Mouse (Mus musculus): ENCODE measurements at regions not wholly inside any gene's neighbourhood (a gene's known extent, or its start where the extent isn't known, plus 50 kb on each side); places are given as distances from the start of the nearest gene placed in this dataset.

GRCm38 (mm10) chr2:75430161-75430940, 228.7 kb upstream of the Hnrnpa3 start:
- DNase-seq, result no peak
- intact Hi-C loops (cut with DNase I), result no loop called here

DNA sequence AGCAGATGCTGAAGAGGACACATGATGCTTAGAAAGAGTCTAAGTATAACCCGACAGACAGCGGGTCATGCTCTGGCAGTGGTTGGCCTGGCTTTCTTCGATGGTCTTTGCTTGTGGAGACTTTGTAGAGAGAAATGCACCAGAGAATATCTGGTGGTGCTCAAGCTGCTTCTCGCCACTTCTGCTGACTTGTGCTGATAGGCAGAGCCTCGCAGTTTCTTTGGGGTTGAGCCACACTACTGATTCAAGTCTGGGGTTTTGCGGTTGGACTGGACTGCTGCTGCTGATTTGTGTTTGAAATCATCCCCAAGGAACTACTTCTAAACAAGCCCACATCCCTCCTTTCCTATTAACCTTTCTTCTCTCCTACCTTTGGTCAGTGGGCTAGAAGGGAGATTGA, 227.1 kb upstream of the Hnrnpa3 start:
- peak in 1 of 2 experiments; percentile 3 for DNase-seq
- intact Hi-C loops (cut with DNase I), result no loop called here

DNA sequence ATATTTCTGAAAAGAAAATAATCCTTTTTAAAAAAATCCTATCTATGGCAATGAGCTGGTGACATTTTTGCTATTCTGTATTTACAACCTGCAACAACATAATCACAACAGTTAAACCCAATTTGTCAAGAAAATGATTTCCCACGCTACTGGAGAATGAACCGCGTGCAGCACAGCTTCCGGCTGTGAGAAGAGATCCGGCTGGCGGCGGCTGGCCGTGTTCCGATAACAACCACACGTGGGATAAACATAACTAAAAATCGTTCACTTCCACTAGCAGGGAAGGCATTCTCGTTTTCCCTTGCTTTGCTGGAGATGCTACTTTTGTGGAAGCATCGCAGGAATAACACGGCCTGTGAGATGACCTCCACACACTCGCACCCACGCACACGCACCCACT, 224.5 kb upstream of the Hnrnpa3 start:
- intact Hi-C loops (cut with DNase I), result no loop called here
- no peak for DNase-seq

- no peak for DNase-seq
- intact Hi-C loops (cut with DNase I), result no loop called here
Measured at GRCm38 (mm10) chr2:75439522-75440230, 219.4 kb upstream of the Hnrnpa3 start.

GRCm38 (mm10) chr2:75442632-75443031, 216.4 kb upstream of the Hnrnpa3 start:
- intact Hi-C loops (cut with DNase I), result no loop called here
- no peak for DNase-seq

DNA sequence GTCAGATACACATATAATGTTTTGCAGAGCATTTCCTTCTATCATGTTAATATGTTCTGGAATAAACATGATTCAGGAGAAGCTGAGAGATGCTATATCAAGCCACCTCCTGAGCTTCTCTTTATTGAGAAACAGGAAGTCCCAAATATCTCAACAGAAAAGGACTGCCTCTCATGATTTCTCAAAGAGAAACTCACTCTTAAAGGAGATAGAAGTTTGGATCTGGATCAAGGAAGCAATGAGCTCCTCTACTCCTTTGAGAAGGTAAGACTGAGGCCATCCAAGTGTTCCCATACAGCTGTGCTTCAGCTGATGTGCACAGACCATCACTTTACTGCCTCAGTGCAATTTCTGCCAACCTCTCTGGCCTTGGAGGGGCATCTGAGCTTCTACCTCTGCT, 213.9 kb upstream of the Hnrnpa3 start:
- intact Hi-C loops (cut with DNase I), result no loop called here
- DNase-seq, result no peak

- intact Hi-C loops (cut with DNase I), result no loop called here
Measured at GRCm38 (mm10) chr2:75446996-75447715, 211.9 kb upstream of the Hnrnpa3 start.

GRCm38 (mm10) chr2:75448221-75448620, 210.8 kb upstream of the Hnrnpa3 start:
- no peak for DNase-seq
- intact Hi-C loops (cut with DNase I), result no loop called here

More at GRCm38 (mm10) chr2:75446996-75447715, 211.9 kb upstream of the Hnrnpa3 start:
- no peak for DNase-seq

DNA sequence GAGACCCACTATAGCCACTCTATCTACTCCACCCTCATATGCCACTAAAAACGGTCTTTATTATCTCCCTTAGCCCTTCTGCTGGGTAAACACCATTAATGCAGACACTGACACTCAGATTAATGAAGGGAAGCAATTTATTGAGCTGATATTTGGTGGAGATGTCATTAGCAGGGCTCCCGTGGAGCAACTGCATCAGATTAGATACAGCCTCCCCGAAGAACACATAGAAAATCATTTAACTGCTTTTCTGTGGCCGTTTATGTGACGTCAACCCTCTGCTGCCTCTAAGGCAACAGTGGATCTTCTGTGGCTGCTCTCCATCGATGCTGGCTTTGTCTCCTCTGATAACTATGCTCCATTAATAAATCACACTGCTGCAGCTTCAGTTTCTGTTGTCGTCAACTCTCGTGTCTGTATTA, 207.2 kb upstream of the Hnrnpa3 start:
- DNase-seq, result no peak
- intact Hi-C loops (cut with DNase I), result no loop called here

DNA sequence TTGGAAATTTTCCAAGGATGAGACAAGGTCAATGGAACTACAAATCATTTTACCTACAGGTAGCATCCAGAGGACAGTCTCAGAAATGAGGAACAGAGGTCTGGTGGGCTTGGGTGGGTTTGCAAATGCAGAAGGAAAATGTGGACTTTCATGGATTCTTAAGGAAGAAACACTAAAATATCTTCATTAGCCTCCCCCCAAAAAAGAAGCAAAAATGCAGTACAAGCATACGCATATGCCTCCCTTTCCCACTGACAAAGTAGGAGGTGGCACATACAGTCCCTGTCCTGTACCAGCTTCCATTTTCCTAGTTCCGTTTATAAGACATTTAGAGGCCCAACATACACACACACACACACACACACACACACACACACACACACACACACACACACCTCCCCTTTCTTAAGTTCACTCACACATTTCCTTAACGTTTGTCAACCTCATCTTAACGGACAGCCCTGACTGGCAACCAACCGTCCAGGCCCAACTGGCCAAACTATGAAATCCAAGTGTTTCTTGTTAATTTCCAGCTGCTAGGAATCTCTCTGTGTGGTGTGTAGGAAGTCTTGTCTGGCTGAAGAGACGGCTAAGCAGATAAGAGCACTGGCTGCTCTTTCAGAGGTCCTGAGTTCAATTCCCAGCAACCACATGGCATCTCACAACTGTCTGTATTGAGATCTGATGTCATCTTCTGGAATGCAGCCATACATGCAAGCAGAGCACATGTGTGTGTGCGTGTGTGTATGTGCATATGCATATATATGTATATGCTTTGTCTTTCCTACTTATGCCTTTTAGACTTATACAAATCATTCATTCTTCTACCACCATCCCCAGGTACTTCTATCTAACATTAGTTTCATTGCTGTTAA, 206.6 kb upstream of the Hnrnpa3 start:
- intact Hi-C loops (cut with DNase I), result no loop called here

GRCm38 (mm10) chr2:75455481-75455880, 203.6 kb upstream of the Hnrnpa3 start:
- intact Hi-C loops (cut with DNase I), result no loop called here

More for the DNA sequence above, 206.6 kb upstream of the Hnrnpa3 start:
- no peak for DNase-seq

DNA sequence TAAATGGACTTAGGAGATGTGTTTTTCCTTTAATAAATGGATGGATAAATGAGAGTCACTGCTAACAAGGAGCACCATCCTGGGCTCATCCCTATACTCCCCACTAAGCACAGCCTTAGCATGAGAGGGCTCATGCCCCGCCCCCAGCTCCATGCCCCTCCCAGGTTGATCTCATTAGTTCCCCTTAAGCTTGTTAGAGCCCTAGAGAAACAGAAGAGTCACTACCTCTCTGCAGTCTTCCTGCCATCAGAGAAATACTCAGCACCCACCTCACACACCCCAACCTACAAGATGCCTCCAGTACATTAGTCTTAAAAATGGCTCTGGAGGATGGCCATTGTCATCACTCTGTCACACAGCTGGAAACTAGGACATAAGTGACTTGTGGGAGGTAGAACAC, 202.8 kb upstream of the Hnrnpa3 start:
- DNase-seq, result no peak
- intact Hi-C loops (cut with DNase I), result no loop called here

More at GRCm38 (mm10) chr2:75455481-75455880, 203.6 kb upstream of the Hnrnpa3 start:
- no peak for DNase-seq

GRCm38 (mm10) chr2:75457423-75457822, 201.6 kb upstream of the Hnrnpa3 start:
- intact Hi-C loops (cut with DNase I), result no loop called here
- no peak for DNase-seq

DNA sequence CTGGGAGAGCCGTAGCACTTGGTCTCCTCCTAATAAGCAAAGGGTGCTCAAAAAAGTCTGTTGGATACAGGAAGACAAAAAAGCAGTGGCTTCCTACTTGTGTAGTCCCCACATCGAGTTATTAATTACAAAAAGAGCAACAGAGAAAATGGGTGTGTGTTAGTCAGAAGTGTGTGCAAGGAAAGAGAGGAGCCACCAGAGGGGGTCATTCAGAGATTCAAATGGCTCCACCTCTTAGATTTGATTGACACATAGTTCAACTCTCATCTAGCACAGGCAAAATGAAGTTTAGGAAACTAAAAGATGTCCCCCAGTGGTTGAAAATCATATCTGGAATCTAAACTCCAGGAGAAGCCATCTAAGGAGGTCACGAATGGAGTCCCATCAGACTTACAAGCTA, 200.2 kb upstream of the Hnrnpa3 start:
- DNase-seq, result no peak
- intact Hi-C loops (cut with DNase I), result no loop called here

DNA sequence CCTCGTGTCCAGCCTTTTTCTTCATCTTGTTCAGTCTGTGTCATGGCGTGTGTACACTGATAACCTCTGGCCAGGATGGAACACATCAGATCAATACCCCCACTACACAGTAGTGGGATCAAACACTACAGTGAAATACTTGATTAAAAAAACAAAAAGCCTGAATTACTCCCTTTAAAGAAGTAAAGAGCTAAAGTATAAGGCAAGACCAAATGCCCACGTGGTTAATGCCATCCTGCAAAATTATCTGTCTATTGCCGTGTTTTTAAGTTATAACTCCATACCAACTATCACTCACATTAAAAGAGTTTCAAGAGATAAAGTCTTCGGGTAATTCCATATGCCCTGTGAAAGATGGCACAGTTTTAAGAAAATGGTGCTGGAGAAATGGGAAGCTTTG, 198.6 kb upstream of the Hnrnpa3 start:
- intact Hi-C loops (cut with DNase I), result no loop called here
- DNase-seq, result no peak

- DNase-seq, result no peak
- intact Hi-C loops (cut with DNase I), result no loop called here
Measured at GRCm38 (mm10) chr2:75461019-75461418, 198.0 kb upstream of the Hnrnpa3 start.

DNA sequence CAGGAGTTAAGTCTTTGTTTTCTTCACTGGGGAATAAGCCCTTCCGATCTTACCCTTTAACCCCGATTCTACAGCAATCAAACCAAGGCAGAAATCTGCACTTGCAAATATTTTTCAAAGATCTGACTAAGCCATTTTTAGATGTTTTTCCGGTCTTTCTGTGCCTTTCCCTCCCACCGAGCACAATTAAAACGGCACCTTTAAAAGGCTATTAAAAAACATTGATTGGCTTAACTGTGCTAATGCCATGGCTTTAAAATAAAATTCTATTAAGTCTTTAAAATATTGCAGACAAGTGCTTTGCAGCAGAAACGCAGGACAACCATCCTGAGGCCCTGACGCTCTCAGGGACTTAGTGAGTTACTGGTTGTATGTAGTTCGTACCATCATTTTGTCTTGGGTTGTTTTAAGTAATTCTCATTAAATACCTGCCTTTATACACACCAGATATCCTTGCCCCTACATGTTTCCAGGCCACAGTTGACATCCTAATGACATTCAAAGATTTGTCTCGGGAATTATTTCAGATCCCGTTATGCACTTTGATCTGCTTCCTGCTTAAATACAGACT, 197.6 kb upstream of the Hnrnpa3 start:
- no peak for DNase-seq
- intact Hi-C loops (cut with DNase I), result no loop called here

DNA sequence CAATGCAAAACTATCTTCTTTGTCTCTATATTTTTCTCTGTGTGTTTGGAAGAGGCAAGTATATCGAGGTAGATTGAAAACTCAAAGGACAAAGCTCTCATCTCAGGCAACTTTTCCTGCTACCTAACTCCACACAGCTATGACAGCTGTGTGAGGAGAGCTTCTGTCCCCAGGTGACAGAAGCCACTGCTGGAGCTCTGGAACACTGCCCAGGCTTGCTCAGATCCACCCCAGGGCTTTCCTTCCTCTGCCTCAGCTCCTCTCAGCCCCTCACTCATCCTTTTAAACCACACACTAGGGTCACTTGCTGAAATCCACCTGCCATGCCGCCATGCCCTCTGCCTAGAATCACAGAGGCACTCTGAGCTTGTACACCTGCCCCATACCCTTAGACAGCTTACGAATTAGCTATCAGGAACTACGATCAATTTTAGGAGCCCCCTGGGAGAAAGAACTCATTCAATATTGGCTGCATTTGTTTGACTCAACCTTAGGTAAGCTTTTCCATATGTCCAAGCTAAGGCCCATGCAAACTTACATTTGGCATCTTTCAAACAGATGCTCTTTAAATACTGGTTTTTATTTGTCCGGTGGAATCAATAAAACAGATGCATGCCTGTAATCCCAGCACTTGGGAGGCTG, 196.9 kb upstream of the Hnrnpa3 start:
- intact Hi-C loops (cut with DNase I), result no loop called here
- no peak for DNase-seq

DNA sequence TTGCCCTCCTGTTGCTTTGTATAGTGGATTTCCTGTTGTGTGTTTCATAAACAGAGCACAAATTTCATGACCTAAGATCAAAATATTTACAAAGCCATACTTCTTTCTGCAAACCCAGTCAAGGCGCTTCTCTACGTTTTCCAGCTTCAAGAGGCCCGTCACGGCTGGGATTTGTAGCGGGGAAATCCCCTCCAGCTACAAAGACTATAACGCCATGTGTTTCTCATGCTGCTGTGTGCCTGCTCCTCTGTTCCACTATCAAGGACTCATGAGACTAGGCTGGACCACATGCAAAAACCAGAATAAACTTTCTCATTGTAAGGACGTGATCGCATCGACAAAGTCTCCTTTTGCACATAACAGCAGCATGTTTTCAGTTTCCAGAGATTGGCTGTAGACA, 196.0 kb upstream of the Hnrnpa3 start:
- intact Hi-C loops (cut with DNase I), result no loop called here
- no peak for DNase-seq

GRCm38 (mm10) chr2:75464429-75464828, 194.6 kb upstream of the Hnrnpa3 start:
- no peak for DNase-seq
- intact Hi-C loops (cut with DNase I), result no loop called here

Data from heart, postnatal 14 days (tissue).